Mouse (Mus musculus): Measurements from ENCODE around the gene Tmem9b.
A peak's percentile ranks its signal among the peaks of the same experiment; 100 is the strongest.

The Tmem9b gene

GRCm38 (mm10) chr7:109734806-109735205 lies 17.9 kb downstream of the Tmem9b start:
- no peak for DNase-seq

- DNase-seq = no peak
Measured at GRCm38 (mm10) chr7:109731626-109732025, 21.0 kb downstream of the Tmem9b start, which contains the start of gene Ascl3. Ascl3 (minus strand) TSS chr7:109731726.

GRCm38 (mm10) chr7:109723697-109724096 lies 29.0 kb downstream of the Tmem9b start, which contains the start of gene BC051019:
BC051019 (minus strand) TSS chr7:109723850.
- DNase-seq = no peak

- no peak for DNase-seq
Measured at GRCm38 (mm10) chr7:109723114-109723513, 29.6 kb downstream of the Tmem9b start.

GRCm38 (mm10) chr7:109722618-109723017 lies 30.1 kb downstream of the Tmem9b start:
- DNase-seq = no peak

- DNase-seq = peak in 1 of 2 experiments; percentile 42
Measured at GRCm38 (mm10) chr7:109719286-109719685, 33.4 kb downstream of the Tmem9b start.

- no peak for DNase-seq
Measured at GRCm38 (mm10) chr7:109713434-109713982, 39.2 kb downstream of the Tmem9b start.

- no peak for DNase-seq
Measured at GRCm38 (mm10) chr7:109712198-109712597, 40.5 kb downstream of the Tmem9b start.

GRCm38 (mm10) chr7:109710069-109710468 lies 42.6 kb downstream of the Tmem9b start:
- no peak for DNase-seq

- DNase-seq = no peak
Measured at GRCm38 (mm10) chr7:109708961-109709382, 43.7 kb downstream of the Tmem9b start.

GRCm38 (mm10) chr7:109707023-109707785 lies 45.5 kb downstream of the Tmem9b start:
- peak; percentile 71 to 79 for DNase-seq

GRCm38 (mm10) chr7:109704461-109704860 lies 48.2 kb downstream of the Tmem9b start:
- DNase-seq = no peak

GRCm38 (mm10) chr7:109704016-109704377 lies 48.7 kb downstream of the Tmem9b start:
- DNase-seq = no peak

- DNase-seq = peak; percentile 83 to 87
Measured at GRCm38 (mm10) chr7:109703190-109704015, 49.3 kb downstream of the Tmem9b start, which contains the start of the genes St5 and Akip1. St5 (minus strand) TSS chr7:109703605. Akip1 (plus strand) TSS chr7:109703690.

- DNase-seq = no peak
Measured at GRCm38 (mm10) chr7:109702721-109703120, 50.0 kb downstream of the Tmem9b start.

- no peak for DNase-seq
Measured at GRCm38 (mm10) chr7:109700213-109700612, 52.5 kb downstream of the Tmem9b start.

- DNase-seq = no peak
Measured at GRCm38 (mm10) chr7:109695339-109695726, 57.3 kb downstream of the Tmem9b start.

GRCm38 (mm10) chr7:109694576-109695338 lies 57.9 kb downstream of the Tmem9b start:
- DNase-seq = no peak

GRCm38 (mm10) chr7:109690961-109691360 lies 61.7 kb downstream of the Tmem9b start:
- no peak for DNase-seq

GRCm38 (mm10) chr7:109690101-109690500 lies 62.6 kb downstream of the Tmem9b start:
- DNase-seq = no peak

GRCm38 (mm10) chr7:109686585-109687128 lies 66.0 kb downstream of the Tmem9b start:
- no peak for DNase-seq

Data from cerebellum, postnatal 36 days (tissue).